Mouse (Mus musculus): ENCODE results near the gene Evc2. TPM values are rescaled to one million over a fixed set of nuclear protein-coding genes. Genes with fewer than 3 reads are reported as not detected.

Gene Evc2
- polyA plus RNA-seq, 1 experiment from 2014 or later = 10.3 TPM

- Histone ChIP-seq H3K9ac (ENCODE audit: low read depth, low read length) (no peak overlapping the region), H3K27ac (ENCODE audit: low read depth, low read length) (no peak overlapping the region), H3K27me3 (ENCODE audit: control insufficient read depth, insufficient read depth, low read length) (no peaks in the 10 kb centered on the region), H3K36me3 (ENCODE audit: control insufficient read depth, insufficient read depth, low read length) (no peaks in the 10 kb centered on the region; the same call in none of the 2 replicates), H3K4me3 (ENCODE audit: low read depth, low read length) (no peak overlapping the region), H3K9me3 (replicated peaks; ENCODE audit: control insufficient read depth, low read length) (0 out of 2 replicates have a peak, but pooled peaks cover 2% of the 10 kb centered on the region), H3K4me2 (no peak overlapping the region), H3K4me1 (ENCODE audit: control insufficient read depth, insufficient read depth, low read length) (no peaks in the 10 kb centered on the region)
- 77% methylated on average over 4 of the region's 4 CpGs for WGBS (ENCODE audit: insufficient replicate concordance)
- ATAC-seq (replicated peaks; ENCODE audit: insufficient number of reproducible peaks, low FRiP score, low TSS enrichment) = no peak
Measured at GRCm38 (mm10) chr5:37320761-37321160, 17.5 kb upstream of the Evc2 start.

DNA sequence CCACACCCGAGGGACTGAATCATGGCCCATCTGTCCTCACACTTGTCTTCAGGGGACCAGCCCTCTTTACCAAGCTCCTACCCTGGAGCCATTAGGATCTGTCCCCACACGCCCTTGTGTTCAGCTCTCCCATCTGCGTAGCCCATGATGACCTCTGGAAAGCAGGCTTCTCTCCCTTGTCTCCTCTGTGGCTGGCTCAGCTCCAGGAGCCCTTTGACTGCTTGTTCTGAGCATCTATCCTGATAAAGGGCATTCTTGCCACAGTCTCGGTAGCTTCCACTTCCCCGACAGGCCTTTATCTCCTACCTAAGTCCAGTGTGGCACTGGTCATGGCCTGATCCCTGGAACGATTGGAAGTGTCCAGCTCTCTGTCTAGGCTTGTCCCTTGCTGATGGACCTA, 11.6 kb upstream of the Evc2 start:
- no peaks in the 10 kb centered on the region for H3K27me3 ChIP-seq (ENCODE audit: control insufficient read depth, insufficient read depth, low read length)
- no peaks in the 10 kb centered on the region for H3K4me1 ChIP-seq (ENCODE audit: control insufficient read depth, insufficient read depth, low read length)
- H3K36me3 ChIP-seq (ENCODE audit: control insufficient read depth, insufficient read depth, low read length) = peaks cover 5% of the 10 kb centered on the region
- H3K4me2 ChIP-seq = no peak overlapping the region
- no peaks in the 10 kb centered on the region for H3K9me3 ChIP-seq (replicated peaks; ENCODE audit: control insufficient read depth, low read length)
- H3K27ac ChIP-seq (ENCODE audit: low read depth, low read length) = no peak overlapping the region
- WGBS (ENCODE audit: insufficient replicate concordance) = 68% methylated on average over 6 of the region's 6 CpGs
- no peak overlapping the region for H3K9ac ChIP-seq (ENCODE audit: low read depth, low read length)
- ATAC-seq (replicated peaks; ENCODE audit: insufficient number of reproducible peaks, low FRiP score, low TSS enrichment) = no peak
- H3K4me3 ChIP-seq (ENCODE audit: low read depth, low read length) = no peak overlapping the region

DNA sequence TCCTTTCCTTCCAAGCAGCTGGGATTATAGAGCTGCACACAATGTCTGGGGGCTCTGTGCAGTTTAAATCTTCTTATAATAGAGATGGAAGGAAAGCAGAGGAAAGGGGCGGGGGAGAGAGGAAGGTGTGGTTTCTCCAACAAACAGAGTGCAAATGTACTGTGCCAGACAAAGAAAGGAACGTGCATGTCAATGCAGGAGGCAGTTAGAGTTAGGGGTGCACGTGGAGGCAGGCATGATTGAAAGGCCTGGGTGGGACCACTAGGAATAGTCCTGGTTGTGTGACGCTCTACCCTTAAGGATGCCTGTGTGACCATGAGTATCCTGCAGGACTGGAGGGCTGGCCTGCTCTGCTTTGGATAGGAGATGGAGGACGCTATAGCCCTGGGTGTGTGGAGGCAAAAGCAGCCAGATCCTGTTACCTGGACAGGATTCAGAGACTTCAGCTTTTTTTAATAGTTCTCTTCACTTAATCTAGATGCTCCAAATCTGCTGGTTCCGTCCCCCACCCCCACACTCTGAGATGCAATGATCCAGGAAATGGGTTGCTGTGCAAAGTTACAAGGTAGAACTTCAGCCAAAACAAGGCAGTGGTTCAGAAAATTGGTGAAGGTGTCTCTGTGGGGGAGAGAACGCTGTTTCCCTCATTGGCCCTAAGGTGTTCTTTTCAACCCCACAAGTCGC, 7.7 kb upstream of the Evc2 start:
- peaks cover 5% of the 10 kb centered on the region; the same call in 1 of the 2 replicates for H3K36me3 ChIP-seq (ENCODE audit: control insufficient read depth, insufficient read depth, low read length)
- H3K9me3 ChIP-seq (replicated peaks; ENCODE audit: control insufficient read depth, low read length) = no peaks in the 10 kb centered on the region
- 78% methylated on average over 8 of the region's 8 CpGs for WGBS (ENCODE audit: insufficient replicate concordance)
- no peak for ATAC-seq (replicated peaks; ENCODE audit: insufficient number of reproducible peaks, low FRiP score, low TSS enrichment)
- H3K27me3 ChIP-seq (ENCODE audit: control insufficient read depth, insufficient read depth, low read length) = peaks cover 1% of the 10 kb centered on the region
- no peak overlapping the region for H3K27ac ChIP-seq (ENCODE audit: low read depth, low read length)
- no peak overlapping the region for H3K4me3 ChIP-seq (ENCODE audit: low read depth, low read length)
- H3K4me2 ChIP-seq = no peak overlapping the region
- H3K4me1 ChIP-seq (ENCODE audit: control insufficient read depth, insufficient read depth, low read length) = no peaks in the 10 kb centered on the region
- H3K9ac ChIP-seq (ENCODE audit: low read depth, low read length) = no peak overlapping the region

GRCm38 (mm10) chr5:37331133-37331505, 7.2 kb upstream of the Evc2 start:
- Histone ChIP-seq H3K4me3 (ENCODE audit: low read depth, low read length) (no peak overlapping the region), H3K9ac (ENCODE audit: low read depth, low read length) (no peak overlapping the region), H3K27ac (ENCODE audit: low read depth, low read length) (no peak overlapping the region), H3K36me3 (ENCODE audit: control insufficient read depth, insufficient read depth, low read length) (0 out of 2 replicates have a peak, but pooled peaks cover 2% of the 10 kb centered on the region), H3K9me3 (replicated peaks; ENCODE audit: control insufficient read depth, low read length) (no peaks in the 10 kb centered on the region), H3K4me1 (ENCODE audit: control insufficient read depth, insufficient read depth, low read length) (no peaks in the 10 kb centered on the region; the same call in 1 of the 2 replicates), H3K4me2 (no peak overlapping the region), H3K27me3 (ENCODE audit: control insufficient read depth, insufficient read depth, low read length) (peaks cover 7% of the 10 kb centered on the region)
- no peak for ATAC-seq (replicated peaks; ENCODE audit: insufficient number of reproducible peaks, low FRiP score, low TSS enrichment)
- WGBS (ENCODE audit: insufficient replicate concordance) = 84% methylated on average over 2 of the region's 2 CpGs

DNA sequence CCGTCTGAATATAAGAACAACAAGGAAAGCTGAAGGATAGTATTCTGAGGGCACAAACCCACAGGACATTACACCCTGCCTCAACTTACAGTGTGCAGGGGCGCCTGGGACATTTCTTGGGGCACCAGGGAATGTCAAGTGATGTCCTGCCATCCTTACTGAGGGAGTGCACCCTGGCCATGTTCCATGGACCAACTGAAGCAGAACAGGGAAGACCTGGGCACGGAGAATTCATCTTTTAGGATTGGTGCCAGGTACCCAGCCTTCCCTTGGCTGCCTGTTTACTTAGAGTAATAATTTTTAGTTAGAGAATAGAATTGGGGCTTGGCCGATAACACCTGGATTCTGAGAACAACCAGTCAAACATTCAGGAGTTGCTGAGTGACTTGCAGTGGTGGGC, 6.2 kb upstream of the Evc2 start:
- H3K4me2 ChIP-seq = no peak overlapping the region
- H3K9ac ChIP-seq (ENCODE audit: low read depth, low read length) = no peak overlapping the region
- no peak for ATAC-seq (replicated peaks; ENCODE audit: insufficient number of reproducible peaks, low FRiP score, low TSS enrichment)
- no peaks in the 10 kb centered on the region for H3K9me3 ChIP-seq (replicated peaks; ENCODE audit: control insufficient read depth, low read length)
- 70% methylated on average over 4 of the region's 4 CpGs for WGBS (ENCODE audit: insufficient replicate concordance)
- no peak overlapping the region for H3K4me3 ChIP-seq (ENCODE audit: low read depth, low read length)
- no peak overlapping the region for H3K27ac ChIP-seq (ENCODE audit: low read depth, low read length)
- H3K36me3 ChIP-seq (ENCODE audit: control insufficient read depth, insufficient read depth, low read length) = no peaks in the 10 kb centered on the region
- no peaks in the 10 kb centered on the region; the same call in 1 of the 2 replicates for H3K4me1 ChIP-seq (ENCODE audit: control insufficient read depth, insufficient read depth, low read length)
- H3K27me3 ChIP-seq (ENCODE audit: control insufficient read depth, insufficient read depth, low read length) = peaks cover 8% of the 10 kb centered on the region

DNA sequence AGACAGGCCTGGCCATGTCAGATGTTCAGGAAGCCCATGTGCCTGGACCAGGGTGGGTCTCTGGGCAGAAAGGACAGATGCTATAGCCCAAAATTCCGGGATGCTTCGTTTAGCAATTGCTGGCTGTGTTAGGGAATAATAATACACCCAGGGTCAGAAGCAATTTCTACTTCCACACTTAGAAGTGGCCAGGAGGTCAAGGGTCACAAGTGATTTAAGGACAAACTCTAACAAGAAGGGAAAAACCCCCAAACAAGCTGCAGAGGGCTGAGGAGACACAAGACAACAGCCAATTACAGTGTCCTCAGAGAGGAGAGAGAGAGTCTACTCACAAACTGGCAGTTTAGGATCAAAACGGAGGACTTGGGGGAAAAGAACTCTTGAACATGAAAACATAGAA, 3.2 kb upstream of the Evc2 start:
- H3K4me1 ChIP-seq (ENCODE audit: control insufficient read depth, insufficient read depth, low read length) = peaks cover 16% of the 10 kb centered on the region
- no peaks in the 10 kb centered on the region for H3K36me3 ChIP-seq (ENCODE audit: control insufficient read depth, insufficient read depth, low read length)
- H3K4me2 ChIP-seq = no peak overlapping the region
- no peaks in the 10 kb centered on the region for H3K9me3 ChIP-seq (replicated peaks; ENCODE audit: control insufficient read depth, low read length)
- peaks cover 8% of the 10 kb centered on the region for H3K27me3 ChIP-seq (ENCODE audit: control insufficient read depth, insufficient read depth, low read length)
- ATAC-seq (replicated peaks; ENCODE audit: insufficient number of reproducible peaks, low FRiP score, low TSS enrichment) = no peak
- H3K4me3 ChIP-seq (ENCODE audit: low read depth, low read length) = no peak overlapping the region
- 69% methylated on average over 3 of the region's 3 CpGs for WGBS (ENCODE audit: insufficient replicate concordance)
- H3K9ac ChIP-seq (ENCODE audit: low read depth, low read length) = no peak overlapping the region
- H3K27ac ChIP-seq (ENCODE audit: low read depth, low read length) = no peak overlapping the region

DNA sequence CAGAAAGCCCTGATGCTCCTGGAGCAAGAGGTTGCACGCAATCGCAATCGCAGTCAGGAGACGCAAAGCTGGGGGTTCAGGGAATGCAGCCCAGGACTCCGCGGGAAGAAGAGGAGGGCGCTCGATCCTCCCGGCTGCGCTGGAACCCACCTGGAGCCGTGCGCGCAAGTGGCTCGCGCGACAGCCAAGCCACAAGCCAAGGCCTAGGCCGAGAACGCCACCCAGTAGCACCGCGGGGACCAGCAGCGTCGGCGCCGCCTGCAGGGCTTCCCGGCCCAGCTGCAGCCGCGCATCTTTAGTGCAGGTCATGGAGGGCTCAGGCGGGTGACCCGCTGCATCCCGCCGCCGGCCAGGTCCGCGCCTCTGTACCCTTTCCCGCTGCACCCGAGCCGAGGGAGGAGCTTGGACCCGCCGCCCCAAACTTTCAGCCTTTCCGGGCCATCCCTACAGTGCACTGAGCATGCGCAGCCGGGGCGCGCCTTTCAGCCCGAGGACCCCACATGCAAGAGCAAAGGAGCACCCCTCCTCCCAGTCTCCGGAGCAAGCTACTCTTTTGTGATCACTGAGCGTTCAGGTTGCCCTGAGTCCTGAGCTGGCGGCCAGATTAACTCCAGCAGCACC, 1.7 kb upstream of the Evc2 start, which contains the start of gene Evc:
TSS of gene Evc (minus strand) at position 410 of the 621 bp plus-strand sequence.
- H3K4me3 ChIP-seq (ENCODE audit: low read depth, low read length) = peak within 1 kb of the TSS; percentile 67
- H3K27me3 ChIP-seq (ENCODE audit: control insufficient read depth, insufficient read depth, low read length) = peaks cover 8% of the 10 kb centered on the region
- no peaks in the 10 kb centered on the region for H3K9me3 ChIP-seq (replicated peaks; ENCODE audit: control insufficient read depth, low read length)
- peaks cover 16% of the 10 kb centered on the region for H3K4me1 ChIP-seq (ENCODE audit: control insufficient read depth, insufficient read depth, low read length)
- ATAC-seq (replicated peaks; ENCODE audit: insufficient number of reproducible peaks, low FRiP score, low TSS enrichment) = peak; percentile 58; the same call in 1 of the 2 replicates
- no peak within 1 kb of the TSS for H3K27ac ChIP-seq (ENCODE audit: low read depth, low read length)
- H3K36me3 ChIP-seq (ENCODE audit: control insufficient read depth, insufficient read depth, low read length) = no peaks in the 10 kb centered on the region
- H3K9ac ChIP-seq (ENCODE audit: low read depth, low read length) = peak within 1 kb of the TSS; percentile 76
- under 1% methylated on average over 48 of the region's 48 CpGs for WGBS (ENCODE audit: insufficient replicate concordance)
- H3K4me2 ChIP-seq = peak within 1 kb of the TSS; percentile 97

DNA sequence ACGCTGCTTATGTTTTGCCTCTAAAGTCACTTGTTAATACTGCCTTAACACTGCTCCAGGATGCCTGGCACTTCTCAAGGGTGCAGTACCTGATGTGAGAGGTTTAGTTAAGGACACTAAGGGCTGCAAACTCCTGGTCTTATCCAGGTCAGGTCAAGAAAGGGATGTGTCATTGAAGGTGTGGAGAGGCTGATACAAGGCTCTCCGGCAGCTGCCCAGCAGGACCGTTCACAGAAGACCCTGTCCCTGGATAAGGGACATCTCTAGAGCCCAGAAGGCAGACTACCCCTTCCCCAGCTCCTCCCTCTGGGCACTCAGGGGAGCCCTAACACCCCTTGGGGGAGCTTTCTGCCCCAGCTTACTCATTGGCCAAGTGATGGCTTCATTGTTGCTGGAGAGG, 603 bp upstream of the Evc2 start:
- Histone ChIP-seq H3K9me3 (replicated peaks; ENCODE audit: control insufficient read depth, low read length) (no peaks in the 10 kb centered on the region), H3K9ac (ENCODE audit: low read depth, low read length) (peak overlapping the region; percentile 73; the same call in 1 of the 2 replicates), H3K4me1 (ENCODE audit: control insufficient read depth, insufficient read depth, low read length) (peaks cover 16% of the 10 kb centered on the region), H3K4me3 (ENCODE audit: low read depth, low read length) (peak overlapping the region; percentile 55; the same call in 1 of the 2 replicates), H3K4me2 (peak overlapping the region; percentile 74), H3K27me3 (ENCODE audit: control insufficient read depth, insufficient read depth, low read length) (peaks cover 8% of the 10 kb centered on the region), H3K27ac (ENCODE audit: low read depth, low read length) (peak overlapping the region; percentile 16; the same call in 1 of the 2 replicates), H3K36me3 (ENCODE audit: control insufficient read depth, insufficient read depth, low read length) (no peaks in the 10 kb centered on the region)
- no peak for ATAC-seq (replicated peaks; ENCODE audit: insufficient number of reproducible peaks, low FRiP score, low TSS enrichment)
- WGBS (ENCODE audit: insufficient replicate concordance) = 26% methylated on average over 3 of the region's 3 CpGs
